Mouse (Mus musculus): ENCODE data around the gene Clic1.

DNA sequence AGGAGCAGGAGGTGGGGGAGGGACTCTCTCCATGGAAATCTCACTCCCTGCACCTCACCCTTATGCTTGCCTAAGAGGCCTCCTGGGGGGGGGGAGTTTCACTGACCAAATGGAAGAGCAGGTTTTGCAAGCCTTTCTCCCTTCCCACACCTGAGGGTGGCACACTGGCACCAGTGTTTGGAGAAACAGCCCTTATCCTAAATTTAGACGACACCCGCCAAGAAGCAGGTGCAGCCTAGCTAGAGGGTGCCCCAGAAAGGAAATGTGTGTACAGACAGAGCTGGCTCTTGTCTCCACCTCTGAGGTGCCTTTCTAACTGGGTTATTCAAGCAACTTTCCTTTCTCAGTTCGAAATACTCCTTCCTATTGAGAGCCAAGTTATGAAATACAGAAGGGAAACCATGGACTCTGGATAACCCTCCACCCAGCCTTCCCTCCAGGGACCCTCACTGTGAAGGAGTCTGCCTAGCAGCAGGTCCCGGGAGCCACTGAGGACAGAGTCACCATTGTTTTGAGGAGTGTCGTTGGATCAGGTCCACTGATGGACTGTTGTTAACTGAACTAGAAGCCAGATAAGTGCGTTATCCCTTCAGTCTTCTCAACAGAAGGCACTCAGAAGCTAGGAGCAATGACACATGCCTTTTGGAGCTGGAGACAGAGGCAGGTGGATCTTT is 20.9 kb downstream of the Clic1 start:
- TF ChIP-seq CTCF (IDR thresholded peaks at IDR 0.05; ENCODE audit: control insufficient read depth, insufficient read depth, low read length) (no peak), POLR2A (IDR thresholded peaks at IDR 0.05; ENCODE audit: borderline replicate concordance, control insufficient read depth, low read depth, low read length) (no peak)

Data from bone marrow, adult 2 months (tissue).